Mouse (Mus musculus) thymus, adult 2 months (tissue): Measurements from ENCODE around the gene Tnk2.

Experiments used
- CTCF ChIP-seq: fragments of 200-500 bp; IDR thresholded peaks from 2 replicates; pipeline ENCODE4 v1.5.1; 2012; ENCODE audit warnings: mild to moderate bottlenecking, control low read depth, low read length, moderate library complexity, borderline replicate concordance; ENCODE audit not compliant: control insufficient read depth, poor library complexity, insufficient read depth; ENCODE audit errors: extremely low read depth
- POLR2A ChIP-seq: fragments of 200-500 bp; IDR thresholded peaks from 2 replicates; pipeline ENCODE4 v1.6.1; 2012; ENCODE audit warnings: mild to moderate bottlenecking, low read length, control low read depth, moderate library complexity; ENCODE audit not compliant: control insufficient read depth, poor library complexity, insufficient read depth; ENCODE audit errors: extremely low read depth

DNA sequence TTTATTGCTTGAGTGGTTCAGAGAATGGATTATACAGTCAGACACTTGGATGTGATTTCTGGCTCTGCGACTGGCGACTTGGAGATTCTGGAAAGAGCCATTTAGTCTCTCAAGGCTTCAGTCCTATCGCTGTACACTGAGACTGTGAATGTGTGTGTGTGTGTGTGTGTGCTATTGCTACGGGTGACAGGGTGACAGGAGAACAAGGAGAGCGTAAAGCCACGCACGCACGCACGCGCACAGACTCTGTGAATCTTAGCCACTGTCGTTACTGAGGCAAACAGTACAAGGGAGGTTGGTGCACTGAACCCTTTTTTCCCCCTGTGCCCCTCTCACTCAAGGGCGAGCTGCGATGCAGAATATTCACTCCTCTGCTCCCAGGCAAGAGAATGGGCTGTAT lies 1.4 kb upstream of the Tnk2 start:
- TF ChIP-seq POLR2A, result 0 out of 2 replicates have a peak, but pooled peaks have one; percentile 18
- no peak for TF ChIP-seq CTCF
